Mouse (Mus musculus) liver, adult 2 months (tissue): Measurements from ENCODE around the gene Srsf7.

ENCODE experiments used
- CTCF ChIP-seq: fragments of 200-500 bp; IDR thresholded peaks from 2 replicates; pipeline ENCODE4 v1.5.1; 2011; ENCODE audit warnings: low read depth, low read length, control low read depth
- POLR2A ChIP-seq: fragments of 200-500 bp; IDR thresholded peaks from 2 replicates; pipeline ENCODE4 v1.6.1; 2011; ENCODE audit warnings: low read length, control low read depth; ENCODE audit not compliant: insufficient read depth; ENCODE audit errors: extremely low read depth

- no peak for TF ChIP-seq POLR2A
- no peak for TF ChIP-seq CTCF
These were observed 23.5 kb downstream of the Srsf7 start for GRCm38 (mm10) chr17:80183615-80184014.
